Mouse (Mus musculus) left cerebral cortex, adult 11 months (tissue): ENCODE data around the gene Ahsg.

Experiments used
- DNase-seq: peaks from one replicate; pipeline ENCODE4 v3.0.0; 2022; ENCODE audit warnings: low spot score

Ahsg gene

DNA sequence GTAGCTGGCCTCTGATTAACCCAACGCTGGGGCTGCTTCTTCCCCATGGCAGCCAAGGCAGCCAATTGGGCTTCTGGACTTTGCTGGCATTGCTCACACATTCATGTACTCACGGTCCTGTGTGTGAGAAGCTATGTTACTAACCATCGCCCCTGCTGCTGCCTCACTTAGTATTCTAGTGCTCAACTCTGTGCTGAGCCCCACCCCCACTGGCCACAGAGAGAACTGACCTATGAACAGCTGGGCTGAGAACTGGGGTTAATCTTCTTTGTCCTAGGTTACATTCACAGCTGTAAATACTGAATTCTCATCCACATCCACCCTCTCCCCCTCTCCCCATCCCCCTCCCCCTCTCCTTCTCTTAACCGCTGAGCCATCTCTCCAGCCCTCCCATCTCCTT lies 2.2 kb upstream of the Ahsg start:
- DNase-seq, result no peak

DNA sequence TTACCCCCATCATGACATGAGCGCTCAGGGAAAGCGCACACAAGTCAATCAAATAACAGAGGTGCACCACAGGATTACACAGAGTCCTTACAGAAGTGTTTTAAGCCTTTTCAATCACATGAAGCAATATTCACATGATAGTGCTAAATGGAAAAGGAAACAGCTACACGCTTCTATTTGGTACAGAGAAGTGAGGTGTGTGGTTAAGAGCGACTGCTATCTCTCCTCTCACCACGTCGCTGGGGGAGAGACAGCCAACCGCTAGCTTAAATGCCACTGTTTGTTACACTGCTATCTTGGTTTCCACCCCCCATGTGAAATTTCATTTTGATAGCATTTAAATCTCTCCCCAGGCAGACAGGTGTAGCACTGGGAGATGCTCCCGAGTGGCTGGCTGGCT lies 1.4 kb upstream of the Ahsg start:
- no peak for DNase-seq

DNA sequence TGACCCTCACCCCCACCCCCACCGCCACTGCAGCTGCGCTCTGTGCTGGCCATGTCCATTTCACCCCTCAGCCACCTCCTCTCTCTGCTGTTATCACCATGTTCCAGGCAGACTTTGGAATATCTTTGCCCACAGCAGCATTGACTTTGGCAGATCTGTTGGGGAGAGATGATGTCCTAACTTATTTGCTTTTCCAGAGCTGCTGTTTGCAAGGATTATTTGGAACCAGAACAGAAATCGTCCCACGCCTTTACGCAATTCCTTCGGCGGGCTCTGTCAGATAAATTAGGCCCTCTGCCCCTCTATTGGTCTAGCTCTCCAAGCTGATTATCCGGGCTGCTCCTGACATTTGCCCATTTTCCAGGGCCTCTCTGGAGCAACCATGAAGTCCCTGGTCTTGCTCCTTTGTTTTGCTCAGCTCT lies 667 bp downstream of the Ahsg start:
- no peak for DNase-seq

DNA sequence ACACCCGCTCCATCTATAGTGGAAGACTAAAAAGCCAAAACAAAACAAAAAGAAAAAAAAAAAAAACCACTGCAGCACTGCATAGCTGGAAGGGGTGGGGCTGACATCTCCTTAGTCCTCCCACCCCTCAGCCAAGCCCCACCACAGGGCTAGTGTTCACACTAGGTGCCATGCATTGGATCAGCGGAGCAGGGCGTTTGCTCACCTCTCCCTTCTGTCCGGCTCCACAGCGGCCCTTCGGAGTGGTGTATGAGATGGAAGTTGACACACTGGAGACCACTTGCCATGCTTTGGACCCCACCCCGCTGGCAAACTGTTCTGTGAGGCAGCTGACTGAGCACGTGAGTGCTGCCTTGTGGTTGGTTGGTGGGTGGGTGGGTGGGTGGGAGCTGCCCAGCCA lies 3.0 kb downstream of the Ahsg start:
- no peak for DNase-seq

DNA sequence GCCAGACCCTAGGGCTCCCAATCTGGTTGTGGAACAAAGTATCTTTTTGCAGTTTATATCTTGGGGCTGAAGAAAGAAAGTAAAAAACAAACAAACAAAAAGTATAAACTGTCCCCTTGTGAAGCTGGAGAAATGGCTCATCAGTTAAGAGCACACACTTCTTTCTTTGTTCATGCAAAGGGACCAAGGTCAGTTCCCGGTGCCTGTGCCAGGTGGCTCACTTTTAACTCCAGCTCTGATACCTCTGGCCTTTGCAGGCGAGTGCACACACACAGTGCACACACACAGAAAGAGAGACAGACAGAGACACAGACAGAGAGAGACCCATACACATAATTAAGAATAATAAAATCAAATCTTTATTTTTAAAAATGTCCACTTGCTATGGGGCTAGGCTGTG lies 5.5 kb downstream of the Ahsg start:
- no peak for DNase-seq

DNA sequence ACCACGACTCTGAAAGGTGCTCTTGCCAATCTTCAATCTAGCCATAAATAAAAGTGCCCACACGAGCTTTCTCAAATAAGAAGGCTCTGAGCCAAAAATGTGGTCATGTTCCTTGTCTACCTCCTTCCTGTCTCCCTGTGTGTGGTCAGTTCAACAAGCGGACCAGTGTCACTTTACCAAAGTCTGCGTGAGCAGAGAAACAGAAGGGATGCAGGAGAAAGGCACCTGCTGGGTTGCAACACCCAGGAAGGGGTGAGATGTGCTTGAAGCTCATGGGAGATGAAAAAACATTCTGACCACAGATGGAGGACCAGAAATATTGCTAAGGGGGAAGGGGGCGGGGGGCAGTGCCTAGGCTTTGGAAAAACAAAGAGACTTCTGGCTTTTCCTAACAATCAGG lies 8.3 kb downstream of the Ahsg start:
- no peak for DNase-seq

DNA sequence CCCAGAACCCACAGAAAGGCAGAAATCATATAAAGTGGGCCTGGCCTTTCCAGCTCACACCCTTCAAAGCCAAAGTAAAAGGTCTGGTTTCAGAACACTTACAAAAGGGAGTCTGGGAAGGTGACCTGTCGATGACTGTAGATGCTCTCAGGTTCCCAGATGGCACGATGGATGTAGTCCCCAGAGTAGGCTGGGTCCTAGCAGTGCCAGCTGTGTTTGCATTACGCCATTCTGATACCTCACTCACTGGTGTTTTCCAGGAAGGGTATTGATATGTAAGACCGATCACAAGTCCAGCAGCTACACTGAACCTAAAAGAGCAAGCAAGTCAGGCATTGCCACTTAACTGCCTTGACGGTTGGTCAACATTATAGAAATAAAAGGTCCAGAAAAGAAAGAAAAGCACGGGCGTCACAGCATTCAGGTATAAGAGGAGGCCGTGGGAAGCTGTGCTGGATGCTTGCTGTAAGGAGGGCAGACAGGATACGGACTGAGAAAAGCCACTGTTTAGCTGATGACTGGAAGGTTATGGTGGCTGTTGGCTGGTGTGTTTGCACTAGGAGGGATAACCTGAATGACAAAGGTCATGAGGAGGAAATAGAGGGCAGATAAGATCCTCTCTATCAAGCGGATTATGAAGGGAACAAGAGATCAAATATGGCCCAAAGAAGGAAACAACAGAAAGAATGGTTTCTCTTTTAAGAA lies 8.9 kb downstream of the Ahsg start:
- no peak for DNase-seq

DNA sequence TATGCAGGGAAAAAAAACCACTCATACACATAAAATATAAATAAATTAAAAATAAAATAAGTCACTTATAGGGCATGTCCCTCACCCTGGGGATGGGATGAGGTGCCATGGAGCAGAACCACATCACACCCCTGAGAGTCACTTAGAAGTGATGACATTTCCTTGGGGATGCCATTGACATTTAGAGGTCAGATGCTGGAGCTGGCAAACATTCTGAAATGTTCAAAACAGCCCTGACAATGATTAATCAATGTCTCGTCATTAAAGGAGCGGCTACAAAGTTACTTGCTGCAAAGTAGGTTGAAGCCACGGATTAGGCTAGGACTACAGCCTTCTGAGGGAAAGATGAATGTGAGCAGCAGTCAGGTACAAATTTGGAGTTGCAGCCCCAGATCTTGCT lies 10.2 kb downstream of the Ahsg start:
- no peak for DNase-seq

DNA sequence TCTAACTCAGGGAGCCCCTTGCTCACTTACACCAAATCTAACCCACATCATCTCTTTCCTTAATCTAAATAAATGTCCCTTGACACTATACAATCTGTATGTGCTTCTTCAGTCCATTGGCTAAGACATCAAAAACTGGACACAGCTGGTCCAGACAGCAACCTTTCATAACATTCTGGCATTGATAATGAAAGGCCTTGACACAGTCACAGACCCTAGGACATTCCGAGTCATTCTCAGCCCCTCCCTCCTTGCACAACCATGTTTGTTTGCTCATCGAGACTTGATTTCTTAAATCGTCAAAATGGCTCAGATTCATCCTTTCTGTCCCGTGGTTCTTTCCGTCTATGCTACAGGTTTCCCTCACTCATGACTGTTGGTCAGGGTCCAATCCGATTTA lies 18.2 kb downstream of the Ahsg start:
- no peak for DNase-seq

DNA sequence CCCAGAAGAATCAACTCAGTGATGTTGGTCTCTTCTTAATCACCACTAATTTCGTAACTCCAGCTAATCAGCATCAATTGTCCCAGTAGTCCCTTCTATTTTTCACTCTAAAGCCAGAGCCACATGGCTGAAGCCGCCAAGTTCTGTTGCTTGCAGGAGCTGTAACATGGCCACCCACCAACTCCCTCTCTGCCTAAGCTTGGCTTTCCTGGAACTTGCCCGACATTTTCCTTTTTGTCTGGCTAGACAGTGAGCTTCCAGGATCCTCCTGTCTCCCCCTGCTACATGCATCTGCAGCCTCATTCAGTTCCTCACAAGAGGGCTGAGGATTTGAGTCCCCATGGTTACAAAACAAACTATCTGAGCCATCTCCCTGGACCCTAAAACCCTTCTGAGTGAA lies 20.9 kb downstream of the Ahsg start:
- DNase-seq, result no peak

DNA sequence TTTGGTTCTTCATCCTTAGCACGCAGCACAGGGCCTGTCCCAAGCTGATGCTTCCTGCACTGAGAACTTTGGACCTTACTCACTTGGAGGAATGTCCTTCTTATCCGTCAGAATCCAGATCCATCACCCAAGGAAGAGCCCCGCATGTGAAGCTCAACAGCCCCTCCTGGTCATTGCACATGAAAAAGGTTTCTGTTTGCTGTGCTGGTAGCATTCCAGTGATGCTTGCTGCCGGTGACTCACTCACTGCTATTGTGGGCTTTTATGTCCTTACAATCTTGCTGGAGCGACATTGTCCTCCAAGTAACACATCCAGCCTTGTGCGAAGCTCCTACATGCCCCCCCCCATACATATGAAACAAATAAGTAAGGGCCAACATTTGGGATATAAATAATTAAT lies 21.8 kb downstream of the Ahsg start:
- DNase-seq, result no peak

DNA sequence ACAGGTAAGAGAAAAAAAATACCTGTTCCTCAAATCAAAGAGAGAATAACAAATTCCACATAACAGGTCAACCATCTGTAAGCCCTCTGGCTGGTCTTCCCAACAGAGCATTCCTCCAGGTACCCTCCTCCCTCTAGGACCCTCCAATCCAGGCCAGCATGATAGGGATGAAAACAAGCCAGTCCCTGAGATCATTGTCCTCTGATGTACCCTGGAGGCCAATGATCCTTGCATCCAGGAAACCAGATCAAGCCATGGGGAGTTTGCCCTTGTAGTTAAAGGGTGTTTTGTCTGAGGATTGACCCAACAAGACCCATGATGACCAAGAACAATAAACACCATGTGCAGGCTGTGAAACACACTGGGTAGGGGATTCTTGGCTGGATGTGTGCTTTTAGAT lies 23.2 kb downstream of the Ahsg start:
- DNase-seq, result no peak

DNA sequence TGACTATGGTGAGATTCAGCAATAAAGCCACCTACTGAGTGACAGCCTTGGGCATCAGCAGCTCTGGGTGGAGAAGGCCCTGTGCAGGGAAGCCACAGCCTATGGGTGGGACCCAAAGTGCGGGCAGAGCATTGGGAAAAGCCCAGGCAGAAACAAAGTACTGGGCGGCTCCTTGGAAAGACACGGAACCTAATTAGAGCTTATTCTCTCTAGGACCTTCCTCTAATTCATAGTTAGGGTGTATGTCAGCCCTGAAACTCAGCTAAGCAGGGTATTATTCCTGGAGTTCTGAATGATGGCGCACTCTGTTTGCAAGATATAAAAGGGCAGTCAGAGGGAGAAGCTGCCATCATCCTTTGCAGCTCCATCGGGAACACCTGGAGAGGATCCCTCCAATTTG lies 27.0 kb downstream of the Ahsg start, which contains the start of gene Fetub:
Fetub (plus strand) TSS at position 301 of the 400 bp plus-strand sequence.
- no peak for DNase-seq

DNA sequence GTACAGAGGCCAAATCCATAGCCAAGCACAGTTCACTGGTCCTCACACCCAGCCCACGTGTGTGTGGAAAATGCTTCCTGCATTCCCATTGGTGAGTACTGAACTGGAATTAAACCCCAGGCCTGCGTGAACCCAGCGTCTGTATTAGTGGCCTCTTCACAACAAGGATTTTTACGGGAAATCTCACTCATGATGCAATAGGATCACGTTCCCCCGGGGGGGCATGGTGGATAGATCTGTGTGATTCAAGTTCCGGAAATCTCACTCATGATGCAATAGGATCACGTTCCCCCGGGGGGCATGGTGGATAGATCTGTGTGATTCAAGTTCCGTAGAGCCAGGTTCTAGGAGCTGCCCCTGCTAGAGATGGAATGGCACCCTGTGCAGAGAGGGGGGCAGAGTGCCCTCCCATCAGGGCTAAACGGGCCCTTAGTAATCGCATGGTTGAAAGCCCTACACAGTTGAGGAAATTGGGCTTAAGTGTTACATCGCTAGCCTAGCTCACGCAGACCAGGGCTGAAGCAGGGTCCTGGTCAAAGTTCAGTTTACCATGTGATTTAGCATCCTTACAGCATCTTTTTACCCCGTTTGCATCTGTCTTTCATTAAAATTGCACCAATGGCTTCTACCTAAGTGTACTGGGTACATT lies 27.7 kb downstream of the Ahsg start:
- no peak for DNase-seq

DNA sequence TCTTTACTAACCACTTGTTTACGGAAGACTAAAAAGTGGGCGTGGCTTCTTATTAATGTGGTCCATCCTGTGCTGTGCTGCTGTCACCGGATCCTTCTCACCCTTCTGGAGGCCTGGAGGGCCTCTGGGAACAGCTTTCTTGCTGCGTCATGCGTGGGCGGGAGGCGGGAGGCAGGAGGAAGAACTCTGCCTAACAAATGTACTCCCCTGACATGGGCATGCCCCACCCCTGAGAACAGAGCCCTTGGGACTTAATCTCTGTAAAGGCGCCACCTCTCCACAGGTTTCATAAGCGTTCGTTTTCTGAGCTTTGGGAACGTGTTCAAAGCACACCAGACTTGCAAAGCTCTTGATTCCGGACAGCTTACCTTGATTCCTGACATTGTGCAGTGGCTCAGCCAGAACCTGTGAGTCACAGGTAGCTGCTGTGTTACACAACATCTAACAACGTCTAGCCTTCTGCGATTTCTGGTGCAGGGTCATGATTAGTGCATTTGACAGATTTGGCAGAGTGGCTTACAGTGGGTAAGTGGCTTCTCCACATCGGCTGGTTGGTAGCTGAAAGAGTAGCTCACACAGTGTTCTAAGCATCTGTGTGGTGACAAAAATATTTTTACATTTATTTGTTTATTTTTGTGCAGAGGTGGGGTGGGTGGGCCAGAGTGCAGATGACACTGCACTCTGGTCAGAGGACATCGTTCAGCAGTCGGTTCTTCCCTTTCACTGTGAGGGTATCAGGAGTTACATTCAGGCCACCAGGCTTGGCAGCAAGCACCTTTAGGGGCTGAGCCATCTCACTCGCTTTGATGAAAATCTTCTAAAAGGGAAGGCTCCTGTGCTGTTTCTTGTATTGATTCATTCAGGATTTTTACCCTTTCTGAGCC lies 29.1 kb downstream of the Ahsg start:
- no peak for DNase-seq

DNA sequence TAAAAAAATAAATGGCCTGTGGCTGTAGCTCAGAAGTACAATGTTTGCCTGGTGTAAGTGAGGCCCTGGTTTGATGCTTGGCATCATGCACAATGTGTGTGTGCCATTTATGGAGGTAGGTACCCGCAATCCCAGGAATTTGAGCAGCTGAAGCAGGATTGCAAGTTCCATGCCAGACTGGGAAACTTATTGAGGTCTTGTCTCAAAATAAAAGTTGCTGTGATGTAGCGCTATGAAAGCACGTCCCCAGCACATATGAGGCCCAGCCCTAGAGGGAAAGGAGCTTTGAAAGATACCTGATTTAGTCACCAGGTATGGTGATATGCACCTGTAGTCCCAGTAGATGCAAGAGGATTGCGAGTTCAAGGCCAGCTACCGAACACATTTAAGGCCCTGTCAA lies 30.7 kb downstream of the Ahsg start:
- DNase-seq, result no peak

DNA sequence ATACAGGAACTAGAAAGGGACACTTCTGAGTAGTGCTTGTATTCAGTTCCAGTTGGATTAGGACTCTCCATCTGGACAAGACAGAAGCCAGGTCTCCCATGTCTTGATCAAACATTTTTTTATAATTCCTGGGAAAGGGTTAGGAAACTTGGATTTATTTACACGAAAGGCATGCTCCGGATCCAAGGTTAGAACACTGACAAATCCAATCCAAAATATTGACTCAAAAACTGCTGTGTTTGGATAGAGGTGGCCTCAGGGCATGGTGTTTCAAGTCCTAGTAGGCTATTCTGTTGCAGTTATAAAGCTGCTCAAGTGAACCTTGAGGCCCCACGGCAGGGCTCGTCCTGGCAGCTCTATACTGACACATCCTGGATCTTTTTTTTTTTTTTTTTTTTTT lies 31.4 kb downstream of the Ahsg start:
- no peak for DNase-seq

DNA sequence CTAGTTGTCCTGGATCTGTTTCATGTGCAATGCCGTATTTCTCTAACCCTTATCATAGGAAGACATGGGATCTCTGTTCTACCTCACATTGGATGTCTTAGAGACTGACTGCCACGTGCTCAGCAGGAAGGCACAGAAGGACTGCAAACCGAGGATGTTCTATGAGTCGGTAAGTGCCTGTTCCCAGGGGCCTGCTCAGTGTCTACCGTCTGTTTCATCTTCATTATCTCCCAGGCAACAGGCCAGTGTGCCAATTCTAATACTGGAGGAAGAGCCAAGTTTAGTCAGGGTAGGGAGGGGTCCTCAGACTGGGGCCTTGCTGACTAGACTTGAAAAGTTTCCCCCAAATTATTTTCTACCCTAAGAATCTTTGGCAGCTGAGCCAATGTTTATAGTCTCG lies 38.5 kb downstream of the Ahsg start:
- DNase-seq, result no peak

DNA sequence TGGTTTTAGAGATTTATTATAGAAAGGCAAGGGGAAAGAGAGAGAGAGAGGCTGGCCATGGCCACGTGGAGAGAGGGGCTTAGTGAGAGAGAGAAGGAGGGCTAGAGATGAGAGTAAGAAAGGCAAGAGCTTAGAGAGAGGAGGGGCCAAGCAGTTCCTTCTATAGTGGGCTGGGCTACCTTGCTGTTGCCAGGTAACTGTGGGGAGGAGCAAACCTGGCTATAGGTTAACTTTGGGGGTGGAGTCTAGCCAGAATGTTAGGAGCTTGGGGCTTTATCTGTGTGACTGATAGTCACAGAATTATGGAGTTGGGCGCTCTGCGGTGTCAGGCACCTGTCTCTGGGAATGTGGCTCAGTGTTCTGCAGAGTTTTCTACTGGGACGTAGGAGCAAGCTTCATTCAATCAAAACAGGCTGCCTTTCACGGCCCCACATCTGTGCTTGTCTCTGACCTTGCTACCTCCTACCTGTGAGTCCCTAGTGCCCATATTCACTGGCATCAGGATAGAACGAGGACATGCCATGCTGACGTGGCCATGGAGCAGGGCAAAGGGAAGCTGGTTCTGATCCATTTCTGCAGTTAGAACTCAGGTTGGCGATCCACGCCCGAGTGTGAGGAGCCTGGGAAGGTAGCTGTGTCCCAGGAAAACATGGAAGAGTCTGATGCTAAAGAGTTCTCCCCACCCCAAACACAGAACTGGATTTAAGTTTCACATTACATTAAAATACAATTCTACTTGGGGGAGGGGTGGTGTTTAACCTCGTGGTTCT lies 40.5 kb downstream of the Ahsg start:
- DNase-seq, result no peak

DNA sequence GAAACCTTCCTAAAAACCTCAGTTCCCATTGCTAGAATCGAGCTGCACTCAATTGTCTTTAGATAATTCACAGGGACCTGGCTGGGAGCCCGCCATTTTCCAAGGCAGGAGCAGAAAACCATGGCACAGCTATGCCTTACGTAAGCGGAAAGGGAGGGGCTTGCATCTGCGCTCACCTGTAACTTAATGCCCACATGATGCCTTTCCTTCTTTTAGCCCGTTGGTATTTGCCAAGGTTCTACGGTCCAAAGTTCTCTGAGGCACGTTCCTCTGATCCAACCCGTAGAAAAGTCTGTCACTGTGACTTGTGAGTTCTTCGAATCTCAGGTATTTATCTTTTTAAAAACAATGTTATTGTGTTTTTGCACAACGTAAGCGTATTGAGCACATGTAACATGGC lies 46.6 kb downstream of the Ahsg start:
- no peak for DNase-seq

DNA sequence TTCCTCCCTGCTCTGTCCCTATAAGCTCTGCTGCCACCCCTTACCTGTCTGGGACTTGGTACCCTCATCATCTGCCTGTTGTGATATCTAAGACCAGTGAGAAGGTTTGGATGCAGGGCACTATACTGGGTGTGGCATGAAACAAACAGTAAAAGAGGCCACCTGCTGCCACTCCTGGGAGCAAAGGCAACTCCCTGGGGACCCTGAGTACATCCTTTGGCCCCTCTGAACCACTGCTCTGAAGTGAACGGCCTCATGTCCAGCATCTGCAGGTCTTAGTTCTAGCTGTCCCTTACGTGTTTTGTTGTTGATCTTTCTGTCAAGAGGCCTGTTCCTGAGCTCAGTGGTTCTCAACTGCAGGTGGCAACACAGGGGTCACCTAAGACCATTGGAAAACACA lies 47.5 kb downstream of the Ahsg start:
- no peak for DNase-seq

DNA sequence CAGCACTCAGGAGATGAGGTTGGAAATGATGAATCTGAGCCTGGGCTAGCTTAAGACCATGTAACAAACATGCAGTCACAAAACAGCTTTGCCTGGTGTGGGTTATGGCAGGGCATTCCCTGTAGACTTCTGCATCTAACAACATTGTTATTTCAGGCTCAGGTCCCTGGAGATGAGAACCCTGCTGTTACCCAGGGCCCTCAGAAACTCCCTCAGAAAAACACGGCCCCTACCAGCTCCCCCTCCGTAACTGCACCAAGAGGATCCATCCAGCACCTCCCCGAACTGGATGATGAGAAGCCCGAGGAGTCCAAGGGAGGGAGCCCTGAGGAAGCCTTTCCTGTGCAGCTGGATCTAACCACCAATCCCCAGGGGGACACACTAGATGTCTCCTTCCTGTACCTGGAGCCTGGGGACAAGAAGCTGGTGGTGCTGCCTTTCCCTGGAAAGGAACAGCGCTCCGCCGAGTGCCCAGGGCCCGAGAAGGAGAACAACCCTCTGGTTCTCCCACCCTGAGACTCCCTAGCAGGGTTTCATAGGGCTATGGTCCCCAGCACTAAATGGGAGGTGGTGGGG lies 48.1 kb downstream of the Ahsg start:
- no peak for DNase-seq
